8 mouse cellular contexts compared by ENCODE assay signal in genomic region chr19:6363091-6363410, GRCm38 (mm10). TPM values are rescaled to one million over a fixed set of nuclear protein-coding genes. Genes with fewer than 3 reads are reported as not detected.
A peak's percentile ranks its signal among the peaks of the same experiment; 100 is the strongest.
DNase-seq lines count a peak whose midpoint lies in the region; ATAC-seq and TF ChIP-seq lines count a peak whose summit lies in the region.

No protein-coding gene starts in this region.

- peak overlapping the region; percentile 89 for H3K4me3 ChIP-seq in heart, adult 2 months
- peak overlapping the region; percentile 96 for H3K4me3 ChIP-seq in C2C12 (ENCODE audit: insufficient read depth, poor library complexity, severe bottlenecking)
- H3K4me3 ChIP-seq in forebrain, embryonic 14.5 days (ENCODE audit: low read depth, low read length), result peak overlapping the region; percentile 99
- H3K4me3 ChIP-seq in liver, embryonic 15.5 days (replicated peaks), result peak overlapping the region; percentile 87

- peak overlapping the region; percentile 33; the same call in 1 of the 2 replicates for H3K9ac ChIP-seq in heart, adult 2 months (ENCODE audit: low read depth, low read length)
- H3K9ac ChIP-seq in forebrain, embryonic 14.5 days (ENCODE audit: low read length), result peak overlapping the region; percentile 56
- H3K9ac ChIP-seq in liver, embryonic 15.5 days, result peak overlapping the region; percentile 60

- peak overlapping the region; percentile 40 for H3ac ChIP-seq in C2C12 (ENCODE audit: control insufficient read depth, insufficient read length, low read depth)

- H3K79me2 ChIP-seq in heart, adult 2 months (replicated peaks; ENCODE audit: control insufficient read depth, insufficient read depth, low read length), result peaks cover 5% of the 10 kb centered on the region; the same call in 1 of the 2 replicates
- peaks cover 44% of the 10 kb centered on the region for H3K79me2 ChIP-seq in C2C12 (ENCODE audit: control insufficient read depth, insufficient read depth)

- H3K4me2 ChIP-seq in forebrain, embryonic 14.5 days (ENCODE audit: low read length), result peak overlapping the region; percentile 97
- H3K4me2 ChIP-seq in liver, embryonic 15.5 days, result peak overlapping the region; percentile 74

- H3K79me3 ChIP-seq in C2C12 (ENCODE audit: low read depth), result peaks cover 37% of the 10 kb centered on the region

- no peak; the same call in 1 of the 2 replicates for ATAC-seq in forebrain, embryonic 14.5 days
- ATAC-seq in liver, embryonic 15.5 days (ENCODE audit: insufficient read depth), result no peak
- ATAC-seq in erythroid progenitor cell, adult 5-6 weeks (replicated peaks; ENCODE audit: low FRiP score, poor library complexity, severe bottlenecking), result no peak; the same call in 1 of the 2 replicates

- H3K4me1 ChIP-seq in heart, adult 2 months (ENCODE audit: control insufficient read depth, insufficient read depth, low read length), result peaks cover 4% of the 10 kb centered on the region; the same call in 1 of the 2 replicates
- peaks cover 11% of the 10 kb centered on the region; the same call in 1 of the 2 replicates for H3K4me1 ChIP-seq in forebrain, embryonic 14.5 days (ENCODE audit: control insufficient read depth, insufficient read depth, low read length)
- H3K4me1 ChIP-seq in liver, embryonic 15.5 days (replicated peaks), result peaks cover 31% of the 10 kb centered on the region

- WGBS in heart, adult 2 months, result under 1% methylated on average over 11 of the region's 11 CpGs
- under 1% methylated on average over 11 of the region's 11 CpGs for WGBS in forebrain, embryonic 14.5 days
- under 1% methylated on average over 11 of the region's 11 CpGs for WGBS in liver, embryonic 15.5 days (ENCODE audit: insufficient replicate concordance)

- no peak; the same call in 1 of the 2 replicates for TF ChIP-seq POLR2A in heart, adult 2 months (IDR thresholded peaks at IDR 0.05; ENCODE audit: insufficient read depth, low read depth, low read length)

- no peak for TF ChIP-seq EP300 in heart, adult 2 months (IDR thresholded peaks at IDR 0.05; ENCODE audit: insufficient read depth, low read depth, low read length)

- no peaks in the 10 kb centered on the region for H3K9me3 ChIP-seq in forebrain, embryonic 14.5 days (replicated peaks; ENCODE audit: control insufficient read depth, low read length)
- H3K9me3 ChIP-seq in liver, embryonic 15.5 days (replicated peaks), result no peaks in the 10 kb centered on the region

- H3K36me3 ChIP-seq in heart, adult 2 months (ENCODE audit: control insufficient read depth, insufficient read depth, low read length), result peaks cover 34% of the 10 kb centered on the region
- H3K36me3 ChIP-seq in C2C12 (ENCODE audit: control insufficient read depth, insufficient read depth), result peaks cover 37% of the 10 kb centered on the region
- peaks cover 33% of the 10 kb centered on the region for H3K36me3 ChIP-seq in forebrain, embryonic 14.5 days (ENCODE audit: control insufficient read depth, insufficient read depth, low read length)
- H3K36me3 ChIP-seq in liver, embryonic 15.5 days (replicated peaks), result peaks cover 41% of the 10 kb centered on the region

- no peak for TF ChIP-seq CTCF in heart, adult 2 months (IDR thresholded peaks at IDR 0.05)
- no peak for TF ChIP-seq CTCF in C2C12 (IDR thresholded peaks at IDR 0.05; ENCODE audit: control insufficient read depth, insufficient read depth, insufficient read length)

- intact Hi-C loops in heart, adult 2 months (cut with DNase I), result no loop called here

- H3K27me3 ChIP-seq in heart, adult 2 months (ENCODE audit: control insufficient read depth, insufficient read depth, low read length), result no peaks in the 10 kb centered on the region
- H3K27me3 ChIP-seq in C2C12 (ENCODE audit: control insufficient read depth, insufficient read depth, insufficient read length), result no peaks in the 10 kb centered on the region
- no peaks in the 10 kb centered on the region for H3K27me3 ChIP-seq in forebrain, embryonic 14.5 days (replicated peaks; ENCODE audit: control insufficient read depth, insufficient read depth, low read length)
- no peaks in the 10 kb centered on the region for H3K27me3 ChIP-seq in liver, embryonic 15.5 days

- peak overlapping the region; percentile 87 for H3K27ac ChIP-seq in heart, adult 2 months
- peak overlapping the region; percentile 77 for H3K27ac ChIP-seq in forebrain, embryonic 14.5 days (ENCODE audit: low read depth, low read length)
- peak overlapping the region; percentile 95 for H3K27ac ChIP-seq in liver, embryonic 15.5 days (replicated peaks)

- no peak for DNase-seq in heart, adult 2 months
- no peak for DNase-seq in heart, adult 9 months (ENCODE audit: low spot score in 2 of 2)
- DNase-seq in forebrain, embryonic 14.5 days (ENCODE audit: low spot score), result no peak
- DNase-seq in adrenal gland, postnatal 10 days, result no peak
- DNase-seq in kidney, adult 9 months, result no peak

TF ChIP-seq in C2C12, 6 proteins besides CTCF, POLR2A, EP300 and RAD21:
- TF ChIP-seq MAX (IDR thresholded peaks at IDR 0.05), result no peak
- no peak for TF ChIP-seq MYOG (IDR thresholded peaks at IDR 0.05; ENCODE audit: control insufficient read depth, extremely low read depth, insufficient read length)
- no peak for TF ChIP-seq FOSL1 (IDR thresholded peaks at IDR 0.05; ENCODE audit: insufficient read depth, low read length, poor library complexity, severe bottlenecking)
- no peak for TF ChIP-seq MYOD1 (IDR thresholded peaks at IDR 0.05; ENCODE audit: control insufficient read depth, insufficient read length, low read depth)
- TF ChIP-seq CEBPB (IDR thresholded peaks at IDR 0.05; ENCODE audit: low read depth), result no peak
- no peak for TF ChIP-seq USF1 (IDR thresholded peaks at IDR 0.05; ENCODE audit: low read depth)

RNA-seq across cellular contexts. Expression of gene Sf1, which starts 0.4 kb away (rescaled TPM):
- 100 to 1,000 TPM in 1 of 2 experiments, 10 to 100 TPM in 1; 93.0 to 103 TPM for total RNA-seq in heart, adult 2 months (2021)
- polyA plus RNA-seq in heart, adult 2 months (2012; rRNA removed), result 51.7 and 58.5 TPM in 2 replicates
- 138 TPM for polyA plus RNA-seq in C2C12 (2012; fragmentation: generic; extraction: Trizol)
- 90.4 and 115 TPM in 2 replicates for polyA plus RNA-seq in forebrain, embryonic 14.5 days (2014; fragmentation: Nextera tagmentation; extraction: Ambion mirVana)
- 64.3 and 68.8 TPM in 2 replicates for polyA plus RNA-seq in liver, embryonic 15.5 days (2015; fragmentation: Nextera tagmentation; extraction: Ambion mirVana)
- 145 and 153 TPM in 2 replicates for total RNA-seq in erythroid progenitor cell, adult 5-6 weeks (2015; ENCODE audit: low replicate concordance)
- total RNA-seq in erythroid progenitor cell, adult 5-6 weeks (2017; ENCODE audit: low replicate concordance), result 171 and 223 TPM in 2 replicates
- 100 to 1,000 TPM; 166 to 186 TPM for total RNA-seq in adrenal gland, postnatal 10 days (2021)

RNA-seq across cellular contexts. Expression of gene Pygm, which starts 21.1 kb away (rescaled TPM):
- total RNA-seq in heart, adult 2 months (2021), result 1,000 to 10,000 TPM; 1,101 to 1,298 TPM
- 1,120 and 1,632 TPM in 2 replicates for polyA plus RNA-seq in heart, adult 2 months (2012; rRNA removed)
- polyA plus RNA-seq in C2C12 (2012; fragmentation: generic; extraction: Trizol), result 1.2 TPM
- 1.3 and 3.0 TPM in 2 replicates for polyA plus RNA-seq in forebrain, embryonic 14.5 days (2014; fragmentation: Nextera tagmentation; extraction: Ambion mirVana)
- polyA plus RNA-seq in liver, embryonic 15.5 days (2015; fragmentation: Nextera tagmentation; extraction: Ambion mirVana), result 6.4 and 9.2 TPM in 2 replicates
- 2.2 and 4.6 TPM in 2 replicates for total RNA-seq in erythroid progenitor cell, adult 5-6 weeks (2015; ENCODE audit: low replicate concordance)
- total RNA-seq in erythroid progenitor cell, adult 5-6 weeks (2017; ENCODE audit: low replicate concordance), result 0.64 and 2.6 TPM in 2 replicates
- total RNA-seq in adrenal gland, postnatal 10 days (2021), result 100 to 1,000 TPM in 1 of 2 experiments, 10 to 100 TPM in 1; 92.0 to 223 TPM

RNA-seq across cellular contexts. Expression of gene Map4k2, which starts 22.1 kb away (rescaled TPM):
- total RNA-seq in heart, adult 2 months (2021), result 10 to 100 TPM; 36.1 to 38.4 TPM
- 88.9 and 107 TPM in 2 replicates for polyA plus RNA-seq in heart, adult 2 months (2012; rRNA removed)
- polyA plus RNA-seq in C2C12 (2012; fragmentation: generic; extraction: Trizol), result 10.2 TPM
- 6.2 and 11.2 TPM in 2 replicates for polyA plus RNA-seq in forebrain, embryonic 14.5 days (2014; fragmentation: Nextera tagmentation; extraction: Ambion mirVana)
- polyA plus RNA-seq in liver, embryonic 15.5 days (2015; fragmentation: Nextera tagmentation; extraction: Ambion mirVana), result 7.7 and 9.1 TPM in 2 replicates
- total RNA-seq in erythroid progenitor cell, adult 5-6 weeks (2015; ENCODE audit: low replicate concordance), result 14.7 and 19.8 TPM in 2 replicates
- total RNA-seq in erythroid progenitor cell, adult 5-6 weeks (2017; ENCODE audit: low replicate concordance), result 19.4 and 37.7 TPM in 2 replicates
- 10 to 100 TPM; 35.9 to 54.6 TPM for total RNA-seq in adrenal gland, postnatal 10 days (2021)

RNA-seq across cellular contexts. Expression of gene Men1, which starts 28.3 kb away (rescaled TPM):
- 10 to 100 TPM; 13.9 to 14.0 TPM for total RNA-seq in heart, adult 2 months (2021)
- 19.4 and 19.6 TPM in 2 replicates for polyA plus RNA-seq in heart, adult 2 months (2012; rRNA removed)
- 51.0 TPM for polyA plus RNA-seq in C2C12 (2012; fragmentation: generic; extraction: Trizol)
- polyA plus RNA-seq in forebrain, embryonic 14.5 days (2014; fragmentation: Nextera tagmentation; extraction: Ambion mirVana), result 47.7 and 61.6 TPM in 2 replicates
- 25.1 and 25.4 TPM in 2 replicates for polyA plus RNA-seq in liver, embryonic 15.5 days (2015; fragmentation: Nextera tagmentation; extraction: Ambion mirVana)
- total RNA-seq in erythroid progenitor cell, adult 5-6 weeks (2015; ENCODE audit: low replicate concordance), result 5.4 and 23.9 TPM in 2 replicates
- total RNA-seq in erythroid progenitor cell, adult 5-6 weeks (2017; ENCODE audit: low replicate concordance), result 10.0 and 17.1 TPM in 2 replicates
- 10 to 100 TPM; 37.1 to 38.7 TPM for total RNA-seq in adrenal gland, postnatal 10 days (2021)

RNA-seq across cellular contexts. Expression of gene Rasgrp2, which starts 36.1 kb away (rescaled TPM):
- 10 to 100 TPM; 43.3 to 48.0 TPM for total RNA-seq in heart, adult 2 months (2021)
- 90.1 and 97.2 TPM in 2 replicates for polyA plus RNA-seq in heart, adult 2 months (2012; rRNA removed)
- polyA plus RNA-seq in C2C12 (2012; fragmentation: generic; extraction: Trizol), result 0.71 TPM
- polyA plus RNA-seq in forebrain, embryonic 14.5 days (2014; fragmentation: Nextera tagmentation; extraction: Ambion mirVana), result 28.6 and 30.7 TPM in 2 replicates
- polyA plus RNA-seq in liver, embryonic 15.5 days (2015; fragmentation: Nextera tagmentation; extraction: Ambion mirVana), result 81.3 and 88.4 TPM in 2 replicates
- 42.3 and 47.2 TPM in 2 replicates for total RNA-seq in erythroid progenitor cell, adult 5-6 weeks (2015; ENCODE audit: low replicate concordance)
- 29.9 and 37.7 TPM in 2 replicates for total RNA-seq in erythroid progenitor cell, adult 5-6 weeks (2017; ENCODE audit: low replicate concordance)
- 10 to 100 TPM; 53.2 to 54.9 TPM for total RNA-seq in adrenal gland, postnatal 10 days (2021)

Comparison
In these comparisons a context has a peak if more than half of its experiments do, and no peak if none do; other contexts are left out.
1. RNA of gene Pygm, which starts 21.1 kb away (polyA plus RNA-seq): 1,120 to 1,632 TPM in heart, adult 2 months; 6.4 to 9.2 TPM in liver, embryonic 15.5 days, 1.3 to 3.0 TPM in forebrain, embryonic 14.5 days and 1.2 TPM in C2C12 (single experiment); every median in the first group is over 100 times any median in the second.
2. Peak in every context shown above with its lines, with median percentiles within 50 percentile points of each other: H3K27ac ChIP-seq, H3K4me3 ChIP-seq and H3K9ac ChIP-seq.